Mouse (Mus musculus) liver, embryonic 15.5 days (tissue): ENCODE measurements at regions not wholly inside any gene's neighbourhood (a gene's known extent, or its start where the extent isn't known, plus 50 kb on each side); places are given as distances from the start of the nearest gene placed in this dataset.

Experiments
- ATAC-seq: fragments of 200-750 bp; cut with Nextera tagmentation; 2 replicates; pipeline ENCODE4 v1.8.0; 2017; ENCODE audit warnings: moderate number of reproducible peaks, mild to moderate bottlenecking, moderate library complexity; ENCODE audit not compliant: insufficient read depth
- H3K27ac ChIP-seq: fragments of 300-500 bp; sonication (generic); replicated peaks from 2 replicates; pipeline ENCODE4 v1.5.1; 2015; ENCODE audit warnings: mild to moderate bottlenecking, inconsistent platforms
- H3K27me3 ChIP-seq: fragments of 300-500 bp; sonication (generic); 2 replicates; pipeline ENCODE4 v1.6.1; 2015; ENCODE audit warnings: mild to moderate bottlenecking, inconsistent platforms
- H3K36me3 ChIP-seq: fragments of 300-500 bp; sonication (generic); replicated peaks from 2 replicates; pipeline ENCODE4 v1.6.1; 2015; ENCODE audit warnings: moderate library complexity, mild to moderate bottlenecking, inconsistent platforms
- H3K4me1 ChIP-seq: fragments of 300-500 bp; sonication (generic); replicated peaks from 2 replicates; pipeline ENCODE4 v1.6.1; 2015; ENCODE audit warnings: inconsistent platforms
- H3K4me2 ChIP-seq: fragments of 300-500 bp; sonication (generic); 2 replicates; pipeline ENCODE4 v1.6.1; 2015; ENCODE audit warnings: moderate library complexity, mild to moderate bottlenecking, inconsistent platforms
- H3K4me3 ChIP-seq: fragments of 300-500 bp; sonication (generic); replicated peaks from 2 replicates; pipeline ENCODE4 v1.5.1; 2015; ENCODE audit warnings: mild to moderate bottlenecking, inconsistent platforms
- H3K9ac ChIP-seq: fragments of 300-500 bp; sonication (generic); 2 replicates; pipeline ENCODE4 v1.6.1; 2015; ENCODE audit warnings: moderate library complexity, mild to moderate bottlenecking, inconsistent platforms
- H3K9me3 ChIP-seq: fragments of 300-500 bp; sonication (generic); replicated peaks from 2 replicates; pipeline ENCODE4 v1.6.1; 2016; ENCODE audit warnings: inconsistent platforms
- WGBS: fragments of 180-500 bp; shearing (Covaris S2); methylation state at CpG from one replicate; pipeline ENCODE4 v1.1.7; 2015; ENCODE audit warnings: mixed read lengths; ENCODE audit not compliant: insufficient replicate concordance; 5-methylcytosine and 5-hydroxymethylcytosine counted together

GRCm38 (mm10) chr7:79543231-79544071 lies 74.0 kb downstream of the Rhcg start:
- H3K4me1 ChIP-seq: no peaks in the 10 kb centered on the region
- no peak overlapping the region for H3K4me2 ChIP-seq
- no peak overlapping the region for H3K27ac ChIP-seq
- H3K9me3 ChIP-seq: no peaks in the 10 kb centered on the region
- H3K4me3 ChIP-seq: no peak overlapping the region
- 1% methylated on average over 58 of the region's 58 CpGs for WGBS
- no peak for ATAC-seq
- no peak overlapping the region for H3K9ac ChIP-seq
- no peaks in the 10 kb centered on the region for H3K36me3 ChIP-seq
- peaks cover 98% of the 10 kb centered on the region for H3K27me3 ChIP-seq

- H3K4me2 ChIP-seq: no peak overlapping the region
- no peak overlapping the region for H3K4me3 ChIP-seq
- H3K36me3 ChIP-seq: no peaks in the 10 kb centered on the region
- H3K9me3 ChIP-seq: no peaks in the 10 kb centered on the region
- H3K27me3 ChIP-seq: peaks cover 98% of the 10 kb centered on the region
- H3K4me1 ChIP-seq: no peaks in the 10 kb centered on the region
- 2% methylated on average over 23 of the region's 23 CpGs for WGBS
- H3K27ac ChIP-seq: no peak overlapping the region
- no peak for ATAC-seq
- H3K9ac ChIP-seq: no peak overlapping the region
These were observed 75.0 kb downstream of the Rhcg start for GRCm38 (mm10) chr7:79542379-79543015.

GRCm38 (mm10) chr7:79540246-79540645 lies 74.1 kb upstream of the Polg start:
- peaks cover 98% of the 10 kb centered on the region for H3K27me3 ChIP-seq
- WGBS: 20% methylated on average over 2 of the region's 2 CpGs
- ATAC-seq: no peak

GRCm38 (mm10) chr7:79539426-79539825 lies 73.3 kb upstream of the Polg start:
- peaks cover 9% of the 10 kb centered on the region; the same call in 1 of the 2 replicates for H3K4me1 ChIP-seq
- ATAC-seq: no peak
- H3K27me3 ChIP-seq: peaks cover 98% of the 10 kb centered on the region
- WGBS: 2% methylated on average over 3 of the region's 3 CpGs
- no peak overlapping the region for H3K27ac ChIP-seq
- no peak overlapping the region for H3K4me2 ChIP-seq
- H3K4me3 ChIP-seq: no peak overlapping the region
- H3K9me3 ChIP-seq: no peaks in the 10 kb centered on the region
- H3K36me3 ChIP-seq: no peaks in the 10 kb centered on the region
- H3K9ac ChIP-seq: no peak overlapping the region

More at GRCm38 (mm10) chr7:79540246-79540645, 74.1 kb upstream of the Polg start:
- H3K27ac ChIP-seq: no peak overlapping the region
- no peaks in the 10 kb centered on the region for H3K9me3 ChIP-seq
- peaks cover 9% of the 10 kb centered on the region; the same call in 1 of the 2 replicates for H3K4me1 ChIP-seq
- no peaks in the 10 kb centered on the region for H3K36me3 ChIP-seq
- H3K4me2 ChIP-seq: no peak overlapping the region
- no peak overlapping the region for H3K9ac ChIP-seq
- H3K4me3 ChIP-seq: no peak overlapping the region

GRCm38 (mm10) chr7:79536157-79536641 lies 70.0 kb upstream of the Polg start:
- ATAC-seq: no peak
- Histone ChIP-seq H3K27me3 (peaks cover 98% of the 10 kb centered on the region), H3K9ac (no peak overlapping the region), H3K4me2 (peak overlapping the region; percentile 39), H3K36me3 (no peaks in the 10 kb centered on the region), H3K9me3 (no peaks in the 10 kb centered on the region), H3K4me3 (peak overlapping the region; percentile 10), H3K4me1 (peaks cover 9% of the 10 kb centered on the region; the same call in 1 of the 2 replicates), H3K27ac (no peak overlapping the region)
- WGBS: under 1% methylated on average over 27 of the region's 27 CpGs

- ATAC-seq: no peak
- Histone ChIP-seq H3K4me2 (peak overlapping the region; percentile 39), H3K27me3 (peaks cover 99% of the 10 kb centered on the region), H3K9ac (no peak overlapping the region), H3K36me3 (no peaks in the 10 kb centered on the region), H3K4me3 (peak overlapping the region; percentile 10), H3K4me1 (peaks cover 9% of the 10 kb centered on the region; the same call in 1 of the 2 replicates), H3K9me3 (no peaks in the 10 kb centered on the region), H3K27ac (no peak overlapping the region)
- 2% methylated on average over 65 of the region's 66 CpGs for WGBS
These were observed 69.3 kb upstream of the Polg start for GRCm38 (mm10) chr7:79535251-79536111.

- no peak for ATAC-seq
- Histone ChIP-seq H3K27me3 (peaks cover 100% of the 10 kb centered on the region), H3K4me2 (no peak overlapping the region), H3K4me1 (peaks cover 9% of the 10 kb centered on the region; the same call in 1 of the 2 replicates), H3K27ac (no peak overlapping the region), H3K36me3 (no peaks in the 10 kb centered on the region), H3K4me3 (no peak overlapping the region), H3K9ac (no peak overlapping the region), H3K9me3 (no peaks in the 10 kb centered on the region)
- WGBS: 8% methylated on average over 7 of the region's 7 CpGs
These were observed 68.7 kb upstream of the Polg start for GRCm38 (mm10) chr7:79534819-79535218.

GRCm38 (mm10) chr7:79534381-79534780 lies 68.2 kb upstream of the Polg start:
- Histone ChIP-seq H3K4me2 (no peak overlapping the region), H3K4me3 (no peak overlapping the region), H3K9me3 (no peaks in the 10 kb centered on the region), H3K36me3 (no peaks in the 10 kb centered on the region), H3K27me3 (peaks cover 100% of the 10 kb centered on the region), H3K27ac (no peak overlapping the region), H3K9ac (no peak overlapping the region), H3K4me1 (peaks cover 9% of the 10 kb centered on the region; the same call in 1 of the 2 replicates)
- ATAC-seq: no peak
- WGBS: 9% methylated on average over 5 of the region's 5 CpGs

GRCm38 (mm10) chr7:79532626-79533140 lies 66.5 kb upstream of the Polg start:
- ATAC-seq: no peak
- Histone ChIP-seq H3K4me2 (no peak overlapping the region), H3K9ac (no peak overlapping the region), H3K4me1 (peaks cover 9% of the 10 kb centered on the region; the same call in 1 of the 2 replicates), H3K4me3 (no peak overlapping the region), H3K36me3 (no peaks in the 10 kb centered on the region), H3K27me3 (peaks cover 96% of the 10 kb centered on the region), H3K9me3 (no peaks in the 10 kb centered on the region), H3K27ac (no peak overlapping the region)
- WGBS: 46% methylated on average over 5 of the region's 5 CpGs

GRCm38 (mm10) chr7:79531551-79532356 lies 65.6 kb upstream of the Polg start:
- H3K27me3 ChIP-seq: peaks cover 96% of the 10 kb centered on the region
- H3K9me3 ChIP-seq: no peaks in the 10 kb centered on the region
- no peaks in the 10 kb centered on the region for H3K36me3 ChIP-seq
- 15% methylated on average over 12 of the region's 12 CpGs for WGBS
- no peak for ATAC-seq
- peaks cover 9% of the 10 kb centered on the region; the same call in 1 of the 2 replicates for H3K4me1 ChIP-seq
- H3K4me3 ChIP-seq: no peak overlapping the region
- no peak overlapping the region for H3K27ac ChIP-seq
- H3K9ac ChIP-seq: no peak overlapping the region
- H3K4me2 ChIP-seq: no peak overlapping the region
